Mouse (Mus musculus): ENCODE results near the gene Olfr1260. TPM values are rescaled to one million over a fixed set of nuclear protein-coding genes. Genes with fewer than 3 reads are reported as not detected.

The Olfr1260 gene
- total RNA-seq (2021) = not detected

GRCm38 (mm10) chr2:89974184-89974583, at the start of gene Olfr1260:
Gene Olfr1260, plus strand, starts transcription at chr2:89974340.
- no peak for DNase-seq (ENCODE audit: low spot score)
- intact Hi-C loops (cut with DNase I) = no loop called here

- no peak for DNase-seq (ENCODE audit: low spot score)
- intact Hi-C loops (cut with DNase I) = no loop called here
Observed at GRCm38 (mm10) chr2:89927009-89927408, 47.1 kb upstream of the Olfr1260 start, which contains the start of gene Olfr1258. Gene Olfr1258, plus strand, starts transcription at chr2:89927309.

- intact Hi-C loops (cut with DNase I) = no loop called here
- no peak for DNase-seq (ENCODE audit: low spot score)
Observed at GRCm38 (mm10) chr2:89948564-89948963, 25.6 kb upstream of the Olfr1260 start, which contains the start of gene Olfr1259. Gene Olfr1259, minus strand, starts transcription at chr2:89948664.

- intact Hi-C loops (cut with DNase I) = no loop called here
Observed at GRCm38 (mm10) chr2:89977709-89978108, 3.6 kb downstream of the Olfr1260 start.

GRCm38 (mm10) chr2:89990921-89991320, 16.8 kb downstream of the Olfr1260 start, which contains the start of gene Olfr1261:
Gene Olfr1261, plus strand, starts transcription at chr2:89991221.
- intact Hi-C loops (cut with DNase I) = no loop called here
- DNase-seq (ENCODE audit: low spot score) = no peak

More at GRCm38 (mm10) chr2:89977709-89978108, 3.6 kb downstream of the Olfr1260 start:
- DNase-seq (ENCODE audit: low spot score) = no peak

GRCm38 (mm10) chr2:89999845-90000244, 25.7 kb downstream of the Olfr1260 start, which contains the start of gene Olfr1262:
Gene Olfr1262, plus strand, starts transcription at chr2:90000145.
- DNase-seq (ENCODE audit: low spot score) = no peak
- intact Hi-C loops (cut with DNase I) = no loop called here

GRCm38 (mm10) chr2:90011831-90012230, 37.7 kb downstream of the Olfr1260 start, which contains the start of gene Olfr1263:
Gene Olfr1263, plus strand, starts transcription at chr2:90012131.
- intact Hi-C loops (cut with DNase I) = no loop called here
- DNase-seq (ENCODE audit: low spot score) = no peak

- intact Hi-C loops (cut with DNase I) = no loop called here
- no peak for DNase-seq (ENCODE audit: low spot score)
Observed at GRCm38 (mm10) chr2:90025477-90025876, 51.3 kb downstream of the Olfr1260 start, which contains the start of gene Olfr1264. Gene Olfr1264, minus strand, starts transcription at chr2:90025577.

Other genes starting within 250 kb of the Olfr1260 start
- not detected for gene Olfr1252, start 249.3 kb upstream of the Olfr1260 start, total RNA-seq (2021)
- not detected for gene Olfr1253, start 217.2 kb upstream of the Olfr1260 start, total RNA-seq (2021)
- gene Olfr1254, start 180.7 kb upstream of the Olfr1260 start, total RNA-seq (2021) = not detected
- gene Olfr1255, start 162.3 kb upstream of the Olfr1260 start, total RNA-seq (2021) = not detected
- not detected for gene Olfr1256, start 132.8 kb upstream of the Olfr1260 start, total RNA-seq (2021)
- gene Olfr48, start 126.1 kb upstream of the Olfr1260 start, total RNA-seq (2021) = not detected
- gene Olfr1257, start 95.9 kb upstream of the Olfr1260 start, total RNA-seq (2021) = not detected
- not detected for gene Olfr1258, start 47.0 kb upstream of the Olfr1260 start, total RNA-seq (2021)
- not detected for gene Olfr1259, start 25.7 kb upstream of the Olfr1260 start, total RNA-seq (2021)
- gene Olfr1261, start 16.9 kb downstream of the Olfr1260 start, total RNA-seq (2021) = not detected
- gene Olfr1262, start 25.8 kb downstream of the Olfr1260 start, total RNA-seq (2021) = not detected
- gene Olfr1263, start 37.8 kb downstream of the Olfr1260 start, total RNA-seq (2021) = not detected
- gene Olfr1264, start 51.2 kb downstream of the Olfr1260 start, total RNA-seq (2021) = not detected
- gene Olfr1265, start 61.0 kb downstream of the Olfr1260 start, total RNA-seq (2021) = not detected
- gene Olfr140, start 89.3 kb downstream of the Olfr1260 start, total RNA-seq (2021) = not detected
- not detected for gene Olfr1269, start 147.1 kb downstream of the Olfr1260 start, total RNA-seq (2021)
- gene Olfr32, start 168.0 kb downstream of the Olfr1260 start, total RNA-seq (2021) = not detected
- gene Olfr1270, start 178.8 kb downstream of the Olfr1260 start, total RNA-seq (2021) = not detected

Measured in heart, postnatal 25 days (tissue).